ENCODE assay signal across 21 mouse cellular contexts in the genomic region with DNA sequence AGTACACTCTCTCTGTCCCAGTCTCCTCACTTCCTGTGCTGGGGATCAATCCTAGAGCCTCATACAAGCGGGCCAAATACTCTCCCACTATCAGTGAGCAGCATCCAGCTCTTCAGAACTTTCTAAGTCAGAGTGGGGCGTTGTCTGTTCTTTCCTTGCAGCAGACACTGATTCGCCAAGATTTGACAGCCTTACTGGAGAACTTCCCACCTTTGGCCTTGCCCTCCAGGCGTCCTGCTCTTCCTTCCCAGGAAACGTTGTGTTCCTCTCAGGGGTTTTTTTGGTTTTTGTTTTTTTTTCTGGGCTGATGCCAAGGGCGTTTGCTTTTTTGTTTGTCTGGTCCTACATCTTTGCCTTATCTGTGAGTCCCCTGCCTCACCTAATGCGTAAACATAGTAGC.
"Had no signal": no experiment of that assay in that cellular context is flagged by ENCODE, and none has a peak within 500 bp of the region (broad histone marks: within the 10 kb centered on the region; RNA-seq: fewer than 3 reads in every experiment).

No protein-coding gene starts in this region.

- H3K27ac ChIP-seq: heart, embryonic 10.5 days; heart, embryonic 13.5 days; heart, embryonic 15.5 days; hindbrain, embryonic 13.5 days; hindbrain, embryonic 15.5 days; hindbrain, postnatal 0 days; kidney, postnatal 0 days; limb, embryonic 13.5 days; limb, embryonic 15.5 days; liver, embryonic 12.5 days; liver, embryonic 14.5 days had no signal

- H3K4me3 ChIP-seq: heart, embryonic 10.5 days; heart, embryonic 13.5 days; heart, embryonic 15.5 days; hindbrain, embryonic 13.5 days; hindbrain, embryonic 15.5 days; limb, embryonic 13.5 days; limb, embryonic 15.5 days; liver, embryonic 12.5 days had no signal

- H3K36me3 ChIP-seq: heart, embryonic 10.5 days; heart, embryonic 13.5 days; heart, embryonic 15.5 days; hindbrain, embryonic 13.5 days; hindbrain, embryonic 15.5 days; limb, embryonic 13.5 days; limb, embryonic 15.5 days; liver, embryonic 12.5 days had no signal

- H3K27me3 ChIP-seq: heart, embryonic 13.5 days; hindbrain, embryonic 13.5 days; hindbrain, embryonic 15.5 days; limb, embryonic 13.5 days; limb, embryonic 15.5 days; liver, embryonic 12.5 days had no signal

- H3K4me2 ChIP-seq: heart, embryonic 13.5 days; heart, embryonic 15.5 days; hindbrain, embryonic 13.5 days; hindbrain, embryonic 15.5 days; limb, embryonic 13.5 days; limb, embryonic 15.5 days; liver, embryonic 12.5 days had no signal

- H3K9me3 ChIP-seq: heart, embryonic 10.5 days; heart, embryonic 13.5 days; heart, embryonic 15.5 days; hindbrain, embryonic 13.5 days; hindbrain, embryonic 15.5 days; limb, embryonic 13.5 days; limb, embryonic 15.5 days; liver, embryonic 12.5 days had no signal

- H3K4me1 ChIP-seq: heart, embryonic 10.5 days; heart, embryonic 13.5 days; heart, embryonic 15.5 days; hindbrain, embryonic 13.5 days; hindbrain, embryonic 15.5 days; limb, embryonic 13.5 days; limb, embryonic 15.5 days; liver, embryonic 12.5 days had no signal

- ATAC-seq: forebrain, postnatal 0 days; hindbrain, postnatal 0 days; intestine, embryonic 16.5 days; liver, embryonic 12.5 days had no signal

- H3K9ac ChIP-seq: forebrain, postnatal 0 days; heart, embryonic 13.5 days; heart, embryonic 15.5 days; hindbrain, embryonic 13.5 days; hindbrain, embryonic 15.5 days; limb, embryonic 13.5 days; limb, embryonic 15.5 days; liver, embryonic 12.5 days; liver, embryonic 14.5 days had no signal

- DNase-seq: forebrain, postnatal 0 days; gastrocnemius, postnatal 14 days; gastrocnemius, postnatal 36 days; heart, adult 18-20 months; heart, postnatal 14 days; heart, postnatal 36 days; layer of hippocampus, adult 9-11 months; layer of hippocampus, postnatal 36 days; left cerebral cortex, postnatal 4 days had no signal
